Mouse (Mus musculus): Measurements from ENCODE around the gene Ppp3ca. TPM values are rescaled to one million over a fixed set of nuclear protein-coding genes. Genes with fewer than 3 reads are reported as not detected.

Gene Ppp3ca
- polyA plus RNA-seq, 1 experiment from 2014 or later: 21.6 TPM

- ATAC-seq: no peak
- Histone ChIP-seq H3K9me3 (ENCODE audit: low read length) (no peaks in the 10 kb centered on the region), H3K27me3 (ENCODE audit: insufficient read depth, low read length) (no peaks in the 10 kb centered on the region), H3K4me2 (ENCODE audit: low read depth, low read length) (no peak overlapping the region), H3K4me1 (ENCODE audit: insufficient read depth) (peaks cover 5% of the 10 kb centered on the region), H3K4me3 (ENCODE audit: low read depth, low read length) (no peak overlapping the region), H3K27ac (ENCODE audit: low read depth) (no peak overlapping the region), H3K9ac (replicated peaks) (no peak overlapping the region), H3K36me3 (replicated peaks; ENCODE audit: insufficient read depth, low read length) (no peaks in the 10 kb centered on the region)
- 36% methylated on average over 4 of the region's 4 CpGs for WGBS (ENCODE audit: insufficient replicate concordance)
- no peak for DNase-seq
- no peak for TF ChIP-seq CTCF (IDR thresholded peaks at IDR 0.05; ENCODE audit: low read depth)
- TF ChIP-seq EP300 (IDR thresholded peaks at IDR 0.05; ENCODE audit: low read depth): no peak
These were observed 103.3 kb downstream of the Ppp3ca start for GRCm38 (mm10) chr3:136773217-136773616.

DNA sequence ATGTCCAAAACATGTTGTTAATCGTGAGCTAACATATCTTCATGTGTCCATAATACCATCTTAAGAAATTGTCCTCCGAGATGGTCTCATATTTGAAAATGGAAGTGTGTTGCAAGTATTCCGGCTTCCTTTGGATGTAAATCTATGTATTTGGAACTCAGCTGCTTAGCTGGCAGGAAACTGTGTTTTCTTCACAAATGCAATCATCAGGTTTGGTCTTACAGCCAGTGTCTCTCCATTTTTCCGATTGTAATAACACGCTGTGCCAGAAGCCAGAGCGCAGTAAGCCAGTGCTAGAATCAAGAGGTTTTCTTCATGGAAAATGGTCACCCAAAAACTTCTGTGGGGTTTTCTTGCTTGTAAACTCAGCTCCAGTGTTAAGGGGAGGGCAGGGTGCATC is 104.3 kb downstream of the Ppp3ca start:
- no peaks in the 10 kb centered on the region for H3K9me3 ChIP-seq (ENCODE audit: low read length)
- ATAC-seq (no peak), DNase-seq (no peak)
- no peak overlapping the region for H3K4me2 ChIP-seq (ENCODE audit: low read depth, low read length)
- H3K27me3 ChIP-seq (ENCODE audit: insufficient read depth, low read length): no peaks in the 10 kb centered on the region
- H3K4me3 ChIP-seq (ENCODE audit: low read depth, low read length): no peak overlapping the region
- H3K9ac ChIP-seq (replicated peaks): no peak overlapping the region
- no peak overlapping the region for H3K27ac ChIP-seq (ENCODE audit: low read depth)
- peaks cover 5% of the 10 kb centered on the region for H3K4me1 ChIP-seq (ENCODE audit: insufficient read depth)
- no peaks in the 10 kb centered on the region for H3K36me3 ChIP-seq (replicated peaks; ENCODE audit: insufficient read depth, low read length)
- TF ChIP-seq CTCF (IDR thresholded peaks at IDR 0.05; ENCODE audit: low read depth) (no peak), EP300 (IDR thresholded peaks at IDR 0.05; ENCODE audit: low read depth) (no peak)
- 83% methylated on average over 6 of the region's 6 CpGs for WGBS (ENCODE audit: insufficient replicate concordance)

DNA sequence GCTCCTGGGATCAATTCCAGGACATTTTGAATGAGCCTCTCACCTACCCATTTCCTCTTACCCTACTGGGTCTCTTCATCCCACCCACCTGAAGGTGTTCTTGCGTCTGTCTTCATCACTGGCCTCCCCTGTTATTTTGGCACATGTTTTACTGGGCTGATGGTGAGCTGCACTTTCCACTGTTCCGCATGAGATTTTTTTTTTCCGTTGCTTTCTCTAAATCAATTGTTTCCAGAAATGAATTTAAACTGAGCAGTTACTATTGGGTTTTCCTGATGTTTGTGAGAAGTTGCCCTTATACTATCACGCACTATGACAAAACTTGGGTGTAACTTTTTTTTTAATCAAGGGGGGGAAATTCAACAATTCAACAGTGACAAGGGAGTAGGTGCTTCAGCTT is 106.6 kb downstream of the Ppp3ca start:
- DNase-seq: no peak
- Histone ChIP-seq H3K36me3 (replicated peaks; ENCODE audit: insufficient read depth, low read length) (no peaks in the 10 kb centered on the region), H3K27ac (ENCODE audit: low read depth) (no peak overlapping the region), H3K9me3 (ENCODE audit: low read length) (no peaks in the 10 kb centered on the region), H3K4me3 (ENCODE audit: low read depth, low read length) (no peak overlapping the region), H3K4me1 (ENCODE audit: insufficient read depth) (peaks cover 5% of the 10 kb centered on the region), H3K9ac (replicated peaks) (no peak overlapping the region), H3K4me2 (ENCODE audit: low read depth, low read length) (no peak overlapping the region), H3K27me3 (ENCODE audit: insufficient read depth, low read length) (no peaks in the 10 kb centered on the region)
- WGBS (ENCODE audit: insufficient replicate concordance): 89% methylated on average over 4 of the region's 4 CpGs
- TF ChIP-seq CTCF (IDR thresholded peaks at IDR 0.05; ENCODE audit: low read depth) (no peak), EP300 (IDR thresholded peaks at IDR 0.05; ENCODE audit: low read depth) (no peak)
- no peak for ATAC-seq

DNA sequence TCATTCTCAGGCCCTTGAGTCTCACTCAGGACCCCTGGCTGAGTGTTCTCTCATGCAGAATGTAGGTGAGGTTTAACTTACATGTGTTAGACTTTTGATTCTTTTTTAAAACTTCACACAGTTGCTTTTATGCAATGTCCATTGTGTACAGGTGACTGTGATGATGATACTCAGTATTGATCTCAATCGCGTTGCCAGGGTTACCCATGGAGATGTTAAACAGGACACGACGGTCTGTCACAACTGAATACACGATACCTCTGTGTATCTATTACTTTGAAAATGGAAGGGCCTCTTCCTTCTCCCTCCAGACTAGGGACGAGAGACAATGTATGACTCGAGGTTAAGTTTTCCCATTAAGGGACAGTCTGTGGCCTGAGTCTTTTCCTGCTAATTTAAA is 107.5 kb downstream of the Ppp3ca start:
- peaks cover 5% of the 10 kb centered on the region for H3K4me1 ChIP-seq (ENCODE audit: insufficient read depth)
- no peak overlapping the region for H3K27ac ChIP-seq (ENCODE audit: low read depth)
- H3K27me3 ChIP-seq (ENCODE audit: insufficient read depth, low read length): no peaks in the 10 kb centered on the region
- no peak overlapping the region for H3K4me2 ChIP-seq (ENCODE audit: low read depth, low read length)
- DNase-seq: no peak
- 62% methylated on average over 7 of the region's 7 CpGs for WGBS (ENCODE audit: insufficient replicate concordance)
- H3K36me3 ChIP-seq (replicated peaks; ENCODE audit: insufficient read depth, low read length): no peaks in the 10 kb centered on the region
- H3K9ac ChIP-seq (replicated peaks): no peak overlapping the region
- H3K9me3 ChIP-seq (ENCODE audit: low read length): no peaks in the 10 kb centered on the region
- TF ChIP-seq EP300 (IDR thresholded peaks at IDR 0.05; ENCODE audit: low read depth): no peak
- no peak for TF ChIP-seq CTCF (IDR thresholded peaks at IDR 0.05; ENCODE audit: low read depth)
- no peak overlapping the region for H3K4me3 ChIP-seq (ENCODE audit: low read depth, low read length)
- ATAC-seq: peak; percentile 58; the same call in 1 of the 2 replicates

DNA sequence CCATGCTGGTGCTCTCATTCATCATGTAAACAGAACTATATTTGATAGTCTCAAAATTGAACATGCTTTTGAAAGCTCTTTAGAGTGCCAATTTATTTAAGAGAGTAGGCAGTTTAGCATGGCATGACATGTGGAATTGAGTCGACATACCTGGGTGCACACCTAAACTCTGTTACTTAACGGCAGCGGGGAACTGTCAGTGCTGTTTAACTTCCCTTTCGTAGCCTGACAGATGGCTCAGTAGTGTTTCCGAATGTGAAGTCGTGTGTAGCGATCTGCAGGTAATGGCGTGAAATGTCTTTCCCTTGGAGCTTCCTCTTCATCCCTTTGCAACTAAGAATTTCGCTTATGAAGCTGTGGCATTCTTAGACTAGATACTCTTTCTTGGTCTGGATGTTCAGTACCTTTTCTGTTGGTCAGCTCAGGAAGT is 107.9 kb downstream of the Ppp3ca start:
- DNase-seq: no peak
- H3K9me3 ChIP-seq (ENCODE audit: low read length): no peaks in the 10 kb centered on the region
- peaks cover 5% of the 10 kb centered on the region for H3K4me1 ChIP-seq (ENCODE audit: insufficient read depth)
- no peaks in the 10 kb centered on the region for H3K36me3 ChIP-seq (replicated peaks; ENCODE audit: insufficient read depth, low read length)
- no peak for ATAC-seq
- no peak overlapping the region for H3K4me2 ChIP-seq (ENCODE audit: low read depth, low read length)
- H3K4me3 ChIP-seq (ENCODE audit: low read depth, low read length): no peak overlapping the region
- H3K27me3 ChIP-seq (ENCODE audit: insufficient read depth, low read length): no peaks in the 10 kb centered on the region
- 78% methylated on average over 9 of the region's 9 CpGs for WGBS (ENCODE audit: insufficient replicate concordance)
- TF ChIP-seq EP300 (IDR thresholded peaks at IDR 0.05; ENCODE audit: low read depth) (no peak), CTCF (IDR thresholded peaks at IDR 0.05; ENCODE audit: low read depth) (no peak)
- no peak overlapping the region for H3K9ac ChIP-seq (replicated peaks)
- H3K27ac ChIP-seq (ENCODE audit: low read depth): no peak overlapping the region

DNA sequence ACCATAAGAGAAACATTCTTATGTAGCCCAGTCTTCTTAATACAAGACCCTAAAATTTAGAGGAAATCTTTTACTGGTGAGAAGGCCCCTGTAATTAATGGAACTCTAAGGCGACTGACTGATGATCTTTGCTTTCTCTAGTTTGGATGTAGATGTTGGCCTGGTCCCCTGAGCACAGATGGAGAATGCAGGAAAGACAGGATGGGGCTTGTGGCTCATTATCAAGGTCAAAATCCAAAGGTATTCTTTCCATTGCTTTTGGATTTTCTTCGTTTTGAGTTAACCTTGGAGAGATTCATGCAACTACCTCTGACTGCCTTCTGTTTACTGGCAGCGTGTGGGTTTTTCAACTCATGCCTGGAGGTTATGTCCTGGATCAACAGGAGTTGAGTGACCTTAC is 110.4 kb downstream of the Ppp3ca start:
- H3K27ac ChIP-seq (ENCODE audit: low read depth): no peak overlapping the region
- H3K4me1 ChIP-seq (ENCODE audit: insufficient read depth): peaks cover 3% of the 10 kb centered on the region; the same call in 1 of the 2 replicates
- H3K9ac ChIP-seq (replicated peaks): no peak overlapping the region
- no peaks in the 10 kb centered on the region for H3K27me3 ChIP-seq (ENCODE audit: insufficient read depth, low read length)
- TF ChIP-seq EP300 (IDR thresholded peaks at IDR 0.05; ENCODE audit: low read depth) (no peak), CTCF (IDR thresholded peaks at IDR 0.05; ENCODE audit: low read depth) (no peak)
- no peaks in the 10 kb centered on the region for H3K9me3 ChIP-seq (ENCODE audit: low read length)
- H3K4me2 ChIP-seq (ENCODE audit: low read depth, low read length): no peak overlapping the region
- no peak overlapping the region for H3K4me3 ChIP-seq (ENCODE audit: low read depth, low read length)
- ATAC-seq (no peak), DNase-seq (no peak)
- whole genome bisulfite sequencing (ENCODE audit: insufficient replicate concordance): 82% methylated on average over 3 of the region's 3 CpGs
- H3K36me3 ChIP-seq (replicated peaks; ENCODE audit: insufficient read depth, low read length): no peaks in the 10 kb centered on the region

DNA sequence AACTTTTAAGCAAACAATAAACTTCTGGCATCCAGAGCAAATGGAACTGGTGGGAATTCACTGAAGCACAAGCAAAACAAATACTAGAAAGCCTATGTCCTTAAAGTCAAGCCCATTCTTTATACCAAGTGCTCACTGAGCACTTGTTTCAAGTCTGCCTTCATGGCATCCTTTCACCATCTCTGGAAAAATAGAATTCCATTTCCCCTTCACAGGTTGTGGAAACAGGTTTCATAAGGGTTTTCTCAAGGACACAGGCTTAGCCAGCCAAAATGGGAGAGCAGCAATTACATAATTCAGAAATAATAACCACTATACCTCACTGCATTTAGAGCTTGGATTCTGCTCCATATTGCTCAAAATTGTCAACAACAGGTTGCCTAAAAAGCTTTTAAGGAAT is 112.1 kb downstream of the Ppp3ca start:
- ATAC-seq: no peak
- DNase-seq: no peak
- no peaks in the 10 kb centered on the region for H3K9me3 ChIP-seq (ENCODE audit: low read length)
- H3K4me1 ChIP-seq (ENCODE audit: insufficient read depth): peaks cover 3% of the 10 kb centered on the region; the same call in 1 of the 2 replicates
- H3K36me3 ChIP-seq (replicated peaks; ENCODE audit: insufficient read depth, low read length): no peaks in the 10 kb centered on the region
- TF ChIP-seq CTCF (IDR thresholded peaks at IDR 0.05; ENCODE audit: low read depth) (no peak), EP300 (IDR thresholded peaks at IDR 0.05; ENCODE audit: low read depth) (no peak)
- H3K4me2 ChIP-seq (ENCODE audit: low read depth, low read length): no peak overlapping the region
- no peaks in the 10 kb centered on the region for H3K27me3 ChIP-seq (ENCODE audit: insufficient read depth, low read length)
- H3K27ac ChIP-seq (ENCODE audit: low read depth): no peak overlapping the region
- no peak overlapping the region for H3K9ac ChIP-seq (replicated peaks)
- H3K4me3 ChIP-seq (ENCODE audit: low read depth, low read length): no peak overlapping the region

Data from liver, postnatal 0 days (tissue).